Mouse (Mus musculus): Measurements from ENCODE around the gene Ripk3. TPM values are rescaled to one million over a fixed set of nuclear protein-coding genes. Genes with fewer than 3 reads are reported as not detected.

Ripk3 gene
- polyA plus RNA-seq, 2 experiments from 2014 or later, result 80.3 to 81.9 TPM

- peak; percentile 54 for ATAC-seq
Measured at GRCm38 (mm10) chr14:55758363-55758784, 30.3 kb downstream of the Ripk3 start, which contains the start of gene Cideb. Gene Cideb, minus strand, starts transcription at chr14:55758458.

GRCm38 (mm10) chr14:55757566-55757965 lies 31.1 kb downstream of the Ripk3 start:
- no peak for ATAC-seq

GRCm38 (mm10) chr14:55747051-55747847 lies 41.4 kb downstream of the Ripk3 start:
- no peak for ATAC-seq

- peak; percentile 28 for ATAC-seq
Measured at GRCm38 (mm10) chr14:55745861-55746237, 42.8 kb downstream of the Ripk3 start.

GRCm38 (mm10) chr14:55745180-55745860 lies 43.3 kb downstream of the Ripk3 start, which contains the start of the genes Dhrs1 and Nop9:
Gene Dhrs1, minus strand, starts transcription at chr14:55745690.
Gene Nop9, plus strand, starts transcription at chr14:55745693.
- peak; percentile 74 for ATAC-seq

- peak; percentile 84 for ATAC-seq
Measured at GRCm38 (mm10) chr14:55743711-55744110, 45.0 kb downstream of the Ripk3 start.

- ATAC-seq, result no peak
Measured at GRCm38 (mm10) chr14:55737086-55737687, 51.5 kb downstream of the Ripk3 start.

- no peak for ATAC-seq
Measured at GRCm38 (mm10) chr14:55735758-55736157, 52.9 kb downstream of the Ripk3 start.

- ATAC-seq, result no peak
Measured at GRCm38 (mm10) chr14:55735334-55735733, 53.3 kb downstream of the Ripk3 start.

Other genes with a start within 250 kb of the Ripk3 start
- 10 to 100 TPM; 37.3 to 57.7 TPM for gene Pck2, start 248.6 kb downstream of the Ripk3 start, polyA plus RNA-seq (2017; shearing (Covaris generic))
- gene Dcaf11, start 228.9 kb downstream of the Ripk3 start, polyA plus RNA-seq (2017; shearing (Covaris generic)), result 100 to 1,000 TPM; 103 to 125 TPM
- 1 to 10 TPM; 3.3 to 7.1 TPM for gene A730061H03Rik, start 228.5 kb downstream of the Ripk3 start, polyA plus RNA-seq (2017; shearing (Covaris generic))
- gene Fitm1, start 213.2 kb downstream of the Ripk3 start, polyA plus RNA-seq (2017; shearing (Covaris generic)), result not detected
- 100 to 1,000 TPM; 664 to 711 TPM for gene Psme1, start 210.7 kb downstream of the Ripk3 start, polyA plus RNA-seq (2017; shearing (Covaris generic))
- 10 to 100 TPM; 20.9 to 22.9 TPM for gene Emc9, start 203.6 kb downstream of the Ripk3 start, polyA plus RNA-seq (2017; shearing (Covaris generic))
- gene Psme2, start 197.8 kb downstream of the Ripk3 start, polyA plus RNA-seq (2017; shearing (Covaris generic)), result 100 to 1,000 TPM; 853 to 877 TPM
- gene Rnf31, start 197.2 kb downstream of the Ripk3 start, polyA plus RNA-seq (2017; shearing (Covaris generic)), result 10 to 100 TPM; 35.5 to 47.2 TPM
- 100 to 1,000 TPM; 168 to 222 TPM for gene Irf9, start 185.3 kb downstream of the Ripk3 start, polyA plus RNA-seq (2017; shearing (Covaris generic))
- 10 to 100 TPM; 14.5 to 22.1 TPM for gene Rec8, start 170.8 kb downstream of the Ripk3 start, polyA plus RNA-seq (2017; shearing (Covaris generic))
- 10 to 100 TPM; 33.4 to 42.0 TPM for gene Ipo4, start 152.9 kb downstream of the Ripk3 start, polyA plus RNA-seq (2017; shearing (Covaris generic))
- gene Gm49378, start 151.0 kb downstream of the Ripk3 start, polyA plus RNA-seq (2017; shearing (Covaris generic)), result under 1 TPM in 1 of 2 experiments, not detected in 1; 0.98 TPM
- gene Tm9sf1, start 145.1 kb downstream of the Ripk3 start, polyA plus RNA-seq (2017; shearing (Covaris generic)), result 10 to 100 TPM; 39.7 to 46.7 TPM
- gene Tssk4, start 138.7 kb downstream of the Ripk3 start, polyA plus RNA-seq (2017; shearing (Covaris generic)), result 1 to 10 TPM in 1 of 2 experiments, under 1 TPM in 1; 0.69 to 1.3 TPM
- 100 to 1,000 TPM in 1 of 2 experiments, 10 to 100 TPM in 1; 92.4 to 106 TPM for gene Mdp1, start 128.4 kb downstream of the Ripk3 start, polyA plus RNA-seq (2017; shearing (Covaris generic))
- gene Gmpr2, start 116.9 kb downstream of the Ripk3 start, polyA plus RNA-seq (2017; shearing (Covaris generic)), result 10 to 100 TPM; 29.8 to 34.1 TPM
- gene Nedd8, start 116.7 kb downstream of the Ripk3 start, polyA plus RNA-seq (2017; shearing (Covaris generic)), result 100 to 1,000 TPM; 338 to 343 TPM
- gene Tinf2, start 107.0 kb downstream of the Ripk3 start, polyA plus RNA-seq (2017; shearing (Covaris generic)), result 10 to 100 TPM; 26.4 to 29.2 TPM
- not detected for gene Tgm1, start 74.9 kb downstream of the Ripk3 start, polyA plus RNA-seq (2017; shearing (Covaris generic))
- 10 to 100 TPM; 70.5 to 94.7 TPM for gene Rabggta, start 66.6 kb downstream of the Ripk3 start, polyA plus RNA-seq (2017; shearing (Covaris generic))
- 10 to 100 TPM; 40.8 to 46.5 TPM for gene Dhrs1, start 43.2 kb downstream of the Ripk3 start, polyA plus RNA-seq (2017; shearing (Covaris generic))
- gene Nop9, start 43.2 kb downstream of the Ripk3 start, polyA plus RNA-seq (2017; shearing (Covaris generic)), result 1 to 10 TPM; 3.6 to 5.8 TPM
- gene Cideb, start 30.4 kb downstream of the Ripk3 start, polyA plus RNA-seq (2017; shearing (Covaris generic)), result not detected
- under 1 TPM in 1 of 2 experiments, not detected in 1; 0.08 TPM for gene Ltb4r2, start 27.4 kb downstream of the Ripk3 start, polyA plus RNA-seq (2017; shearing (Covaris generic))
- gene Ltb4r1, start 22.9 kb downstream of the Ripk3 start, polyA plus RNA-seq (2017; shearing (Covaris generic)), result 1 to 10 TPM; 4.1 to 4.5 TPM
- gene Adcy4, start 4.8 kb downstream of the Ripk3 start, polyA plus RNA-seq (2017; shearing (Covaris generic)), result 1 to 10 TPM in 1 of 2 experiments, not detected in 1; 1.0 TPM
- gene Nfatc4, start 34.3 kb upstream of the Ripk3 start, polyA plus RNA-seq (2017; shearing (Covaris generic)), result not detected
- gene Nynrin, start 65.1 kb upstream of the Ripk3 start, polyA plus RNA-seq (2017; shearing (Covaris generic)), result under 1 TPM; 0.04 to 0.11 TPM
- not detected for gene Cbln3, start 95.5 kb upstream of the Ripk3 start, polyA plus RNA-seq (2017; shearing (Covaris generic))
- gene Khnyn, start 96.1 kb upstream of the Ripk3 start, polyA plus RNA-seq (2017; shearing (Covaris generic)), result 10 to 100 TPM; 13.4 to 13.9 TPM
- 100 to 1,000 TPM in 1 of 2 experiments, 10 to 100 TPM in 1; 88.4 to 115 TPM for gene Sdr39u1, start 111.4 kb upstream of the Ripk3 start, polyA plus RNA-seq (2017; shearing (Covaris generic))
- gene Cma1, start 155.8 kb upstream of the Ripk3 start, polyA plus RNA-seq (2017; shearing (Covaris generic)), result not detected
- gene Cma2, start 162.1 kb upstream of the Ripk3 start, polyA plus RNA-seq (2017; shearing (Covaris generic)), result not detected
- gene Mcpt1, start 229.1 kb upstream of the Ripk3 start, polyA plus RNA-seq (2017; shearing (Covaris generic)), result not detected
- gene Mcpt9, start 241.6 kb upstream of the Ripk3 start, polyA plus RNA-seq (2017; shearing (Covaris generic)), result not detected

Data from CD4-positive, CD25-positive, alpha-beta regulatory T cell, adult 4 months (primary cell).